Mouse (Mus musculus) midbrain, embryonic 15.5 days (tissue): Measurements from ENCODE around the gene Actb. TPM values are rescaled to one million over a fixed set of nuclear protein-coding genes. Genes with fewer than 3 reads are reported as not detected.
A peak's percentile ranks its signal among the peaks of the same experiment; 100 is the strongest.

ENCODE experiments used
- ATAC-seq: fragments of 200-750 bp; cut with Nextera tagmentation; replicated peaks from 2 replicates; pipeline ENCODE4 v1.8.0; 2017; ENCODE audit warnings: moderate TSS enrichment
- H3K27ac ChIP-seq: fragments of 300-500 bp; sonication (generic); 2 replicates; pipeline ENCODE4 v1.5.1; 2015; ENCODE audit warnings: mild to moderate bottlenecking, inconsistent platforms
- H3K27me3 ChIP-seq: fragments of 300-500 bp; sonication (generic); replicated peaks from 2 replicates; pipeline ENCODE4 v1.6.1; 2015; ENCODE audit warnings: inconsistent platforms
- H3K36me3 ChIP-seq: fragments of 300-500 bp; sonication (generic); replicated peaks from 2 replicates; pipeline ENCODE4 v1.6.1; 2015; ENCODE audit warnings: inconsistent platforms
- H3K4me1 ChIP-seq: fragments of 300-500 bp; sonication (generic); 2 replicates; pipeline ENCODE4 v1.6.1; 2015; ENCODE audit warnings: inconsistent platforms
- H3K4me2 ChIP-seq: fragments of 300-500 bp; sonication (generic); 2 replicates; pipeline ENCODE4 v1.6.1; 2015; ENCODE audit warnings: inconsistent platforms, mild to moderate bottlenecking, moderate library complexity
- H3K4me3 ChIP-seq: fragments of 300-500 bp; sonication (generic); 2 replicates; pipeline ENCODE4 v1.5.1; 2015; ENCODE audit warnings: mild to moderate bottlenecking, inconsistent platforms
- H3K9ac ChIP-seq: fragments of 300-500 bp; sonication (generic); 2 replicates; pipeline ENCODE4 v1.6.1; 2015; ENCODE audit warnings: mild to moderate bottlenecking, inconsistent platforms
- H3K9me3 ChIP-seq: fragments of 300-500 bp; sonication (generic); 2 replicates; pipeline ENCODE4 v1.6.1; 2016; ENCODE audit warnings: inconsistent platforms
- WGBS: fragments of 180-500 bp; shearing (Covaris S2); methylation state at CpG from one replicate; pipeline ENCODE4 v1.1.7; 2015; ENCODE audit warnings: mixed read lengths; 5-methylcytosine and 5-hydroxymethylcytosine counted together
- polyA plus RNA-seq: library from polyadenylated mRNA; unstranded; fragments of >200 nt; fragmentation: Nextera tagmentation; extraction: Ambion mirVana; gene quantifications from 2 replicates; pipeline ENCODE4 v1.2.1, GENCODE M21; 2015

Gene Actb
- polyA plus RNA-seq, 1 experiment from 2014 or later = 14,272 TPM

- H3K4me3 ChIP-seq = no peak overlapping the region
- 90% methylated on average over 15 of the region's 15 CpGs for WGBS
- ATAC-seq = no peak
- peaks cover 28% of the 10 kb centered on the region for H3K4me1 ChIP-seq
- H3K36me3 ChIP-seq = 0 out of 2 replicates have a peak, but pooled peaks cover 4% of the 10 kb centered on the region
- no peak overlapping the region for H3K27ac ChIP-seq
- H3K27me3 ChIP-seq = no peaks in the 10 kb centered on the region
- no peak overlapping the region for H3K9ac ChIP-seq
- H3K4me2 ChIP-seq = no peak overlapping the region
- no peaks in the 10 kb centered on the region for H3K9me3 ChIP-seq
These were observed 28.0 kb downstream of the Actb start for GRCm38 (mm10) chr5:142878570-142878969.

DNA sequence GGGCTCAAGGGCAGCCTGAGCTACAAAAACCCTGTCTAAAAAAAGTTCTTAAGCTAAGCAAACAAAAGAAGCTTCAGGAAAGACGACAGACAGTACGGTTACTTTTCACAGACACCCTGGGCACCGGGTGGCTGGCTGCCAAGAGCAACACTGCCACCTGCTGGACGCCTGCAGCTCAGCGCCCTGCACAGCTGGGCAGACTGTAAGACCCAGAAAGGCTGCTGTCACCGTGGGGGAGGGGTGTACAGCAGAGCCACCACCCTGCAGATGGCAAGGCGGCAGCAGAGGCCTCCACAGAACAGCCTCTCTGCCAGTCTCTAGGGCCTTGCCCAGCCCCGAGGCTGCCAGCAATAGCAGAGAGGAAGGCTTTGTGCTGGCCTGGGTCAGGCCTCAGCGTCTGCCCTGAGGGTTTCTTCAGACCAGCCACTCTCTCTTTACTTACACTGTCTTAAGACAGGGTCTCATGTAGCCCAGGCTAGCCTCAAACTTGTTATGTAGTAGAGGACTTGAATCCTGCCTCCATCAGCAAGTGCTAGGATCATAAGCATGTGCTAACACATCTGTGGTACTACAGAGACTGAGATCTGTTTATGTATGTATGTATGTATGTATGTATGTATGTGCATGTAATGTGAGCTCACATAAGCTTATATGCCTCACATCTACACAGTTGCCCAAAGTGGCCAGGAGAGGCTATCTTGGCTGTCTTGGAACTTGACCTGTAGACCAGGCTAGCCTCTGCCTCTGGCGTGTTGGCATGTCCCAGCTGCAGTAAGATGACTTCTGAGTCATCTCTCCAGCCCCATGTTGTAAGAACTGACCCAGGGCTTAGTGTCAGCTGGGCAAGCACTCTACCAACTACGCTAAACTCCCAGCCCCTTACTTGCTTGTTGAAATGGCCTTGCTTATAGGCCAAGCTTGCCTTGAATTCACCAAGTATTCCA lies 28.9 kb downstream of the Actb start:
- no peak overlapping the region for H3K9ac ChIP-seq
- peaks cover 28% of the 10 kb centered on the region for H3K4me1 ChIP-seq
- ATAC-seq = peak; percentile 65
- H3K9me3 ChIP-seq = no peaks in the 10 kb centered on the region
- no peak overlapping the region for H3K4me2 ChIP-seq
- 0 out of 2 replicates have a peak, but pooled peaks cover 4% of the 10 kb centered on the region for H3K36me3 ChIP-seq
- 27% methylated on average over 11 of the region's 11 CpGs for WGBS
- no peaks in the 10 kb centered on the region for H3K27me3 ChIP-seq
- H3K27ac ChIP-seq = no peak overlapping the region
- no peak overlapping the region for H3K4me3 ChIP-seq

DNA sequence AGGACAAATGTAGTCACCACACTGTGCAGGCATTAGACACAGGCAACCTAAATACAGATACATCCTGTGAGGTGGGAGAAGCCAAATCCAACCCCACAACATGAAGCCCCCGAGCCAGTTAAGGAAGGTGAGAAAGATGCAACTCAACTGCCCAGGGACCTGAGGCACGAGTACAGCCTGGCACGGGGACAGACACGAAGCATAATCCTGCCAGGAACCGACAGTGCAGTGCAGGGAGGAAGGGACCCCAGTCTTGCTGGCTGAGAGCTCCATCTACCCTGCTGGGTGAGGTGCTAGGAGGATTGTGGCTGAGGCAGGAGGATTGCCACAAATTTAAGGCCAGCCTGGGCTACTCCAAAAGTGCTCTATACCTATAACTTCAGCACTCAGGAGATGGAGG lies 29.7 kb downstream of the Actb start:
- no peak overlapping the region for H3K9ac ChIP-seq
- H3K4me1 ChIP-seq = peaks cover 26% of the 10 kb centered on the region
- peak; percentile 8; the same call in 1 of the 2 replicates for ATAC-seq
- 0 out of 2 replicates have a peak, but pooled peaks cover 4% of the 10 kb centered on the region for H3K36me3 ChIP-seq
- no peak overlapping the region for H3K27ac ChIP-seq
- no peak overlapping the region for H3K4me2 ChIP-seq
- WGBS = 86% methylated on average over 5 of the region's 5 CpGs
- no peak overlapping the region for H3K4me3 ChIP-seq
- H3K27me3 ChIP-seq = no peaks in the 10 kb centered on the region
- no peaks in the 10 kb centered on the region for H3K9me3 ChIP-seq

DNA sequence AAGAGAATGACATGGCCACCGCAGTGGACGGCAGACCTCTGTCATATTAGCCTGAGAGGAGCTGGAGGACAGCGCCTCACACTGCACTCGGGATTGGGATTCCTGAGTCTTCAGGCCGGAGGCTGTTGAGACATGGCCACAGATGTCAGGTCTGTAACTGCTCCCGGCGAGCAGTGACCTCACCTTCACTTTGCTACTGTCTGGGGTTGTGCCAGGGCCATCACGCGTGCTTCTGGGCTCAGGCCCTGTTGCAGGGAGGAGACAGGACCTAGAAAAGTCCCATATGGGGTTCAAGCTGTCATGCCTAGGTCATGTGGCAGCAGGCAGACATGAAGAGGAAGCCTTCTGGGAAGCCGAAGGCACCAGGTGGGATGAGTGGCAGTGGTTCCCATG lies 31.0 kb downstream of the Actb start:
- Histone ChIP-seq H3K27ac (no peak overlapping the region), H3K9me3 (no peaks in the 10 kb centered on the region), H3K4me3 (no peak overlapping the region), H3K27me3 (no peaks in the 10 kb centered on the region), H3K4me1 (peaks cover 12% of the 10 kb centered on the region), H3K4me2 (no peak overlapping the region), H3K9ac (no peak overlapping the region), H3K36me3 (0 out of 2 replicates have a peak, but pooled peaks cover 4% of the 10 kb centered on the region)
- WGBS = 95% methylated on average over 10 of the region's 10 CpGs
- no peak for ATAC-seq

DNA sequence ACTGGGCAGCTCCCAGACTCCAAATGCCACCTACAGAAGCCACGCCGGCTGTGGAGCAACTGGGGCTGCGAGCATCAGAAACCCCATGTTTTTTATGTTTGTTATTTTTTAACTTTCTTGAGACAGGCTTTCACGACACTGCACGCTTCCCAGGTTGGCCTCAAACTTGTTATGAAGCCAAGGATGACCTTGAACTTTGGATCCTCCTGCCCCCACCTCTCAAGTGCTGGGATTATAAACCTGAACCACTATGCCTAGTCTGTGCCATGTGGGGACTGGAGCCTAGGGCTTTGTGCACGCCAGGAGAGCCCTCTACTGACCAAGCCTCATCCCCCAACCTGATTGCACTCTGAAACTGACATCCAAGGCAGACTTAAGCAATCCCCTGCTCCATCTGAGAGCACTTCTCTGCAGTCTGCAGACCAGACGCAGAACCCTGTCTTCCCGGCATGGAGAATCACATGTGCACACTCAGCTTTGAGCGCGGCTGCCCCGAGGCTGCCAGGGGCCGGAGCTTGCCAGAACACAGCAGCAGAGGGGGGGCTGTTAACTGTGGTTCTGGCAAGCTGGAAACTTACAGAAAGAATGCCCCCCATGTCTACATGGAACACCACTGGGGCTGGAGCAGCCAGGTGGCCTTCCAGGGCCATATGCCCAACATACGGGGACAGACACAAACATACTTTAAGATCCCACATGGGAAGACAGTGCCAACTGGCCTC lies 31.6 kb downstream of the Actb start:
- Histone ChIP-seq H3K27ac (no peak overlapping the region), H3K36me3 (0 out of 2 replicates have a peak, but pooled peaks cover 4% of the 10 kb centered on the region), H3K9ac (no peak overlapping the region)

GRCm38 (mm10) chr5:142873718-142874117 lies 32.8 kb downstream of the Actb start:
- Histone ChIP-seq H3K36me3 (0 out of 2 replicates have a peak, but pooled peaks cover 4% of the 10 kb centered on the region), H3K4me2 (no peak overlapping the region), H3K4me3 (no peak overlapping the region), H3K27me3 (no peaks in the 10 kb centered on the region), H3K9me3 (no peaks in the 10 kb centered on the region), H3K9ac (no peak overlapping the region), H3K27ac (no peak overlapping the region), H3K4me1 (peaks cover 4% of the 10 kb centered on the region; the same call in 1 of the 2 replicates)
- no peak for ATAC-seq
- 97% methylated on average over 7 of the region's 7 CpGs for WGBS

More for the DNA sequence above, 31.6 kb downstream of the Actb start:
- Histone ChIP-seq H3K4me2 (no peak overlapping the region), H3K4me1 (peaks cover 7% of the 10 kb centered on the region; the same call in 1 of the 2 replicates), H3K4me3 (no peak overlapping the region), H3K9me3 (no peaks in the 10 kb centered on the region), H3K27me3 (no peaks in the 10 kb centered on the region)
- 85% methylated on average over 13 of the region's 13 CpGs for WGBS
- ATAC-seq = no peak

DNA sequence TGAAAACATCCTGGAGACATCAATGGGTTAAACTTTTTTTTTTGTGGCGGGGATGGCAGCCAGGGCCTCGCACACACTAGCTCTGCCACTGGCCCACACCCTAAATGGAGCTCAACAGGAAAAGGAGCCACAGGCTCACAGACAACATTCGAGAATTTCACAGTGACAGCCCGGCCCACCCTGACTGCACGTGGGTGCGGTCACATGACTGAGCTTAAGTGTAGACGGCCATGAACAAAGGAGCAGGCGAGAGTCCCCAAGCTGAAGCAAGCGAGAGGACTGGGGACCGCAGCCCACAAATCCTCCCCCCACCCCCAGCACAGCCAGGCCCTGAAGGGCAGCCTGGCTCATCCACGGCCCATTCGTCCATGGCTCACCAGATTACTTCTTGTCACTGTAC lies 34.8 kb downstream of the Actb start:
- Histone ChIP-seq H3K9me3 (no peaks in the 10 kb centered on the region), H3K4me1 (no peaks in the 10 kb centered on the region; the same call in 1 of the 2 replicates), H3K27ac (no peak overlapping the region), H3K9ac (no peak overlapping the region), H3K4me3 (no peak overlapping the region), H3K27me3 (no peaks in the 10 kb centered on the region), H3K4me2 (no peak overlapping the region), H3K36me3 (no peaks in the 10 kb centered on the region)
- WGBS = 52% methylated on average over 12 of the region's 12 CpGs
- ATAC-seq = no peak

- Histone ChIP-seq H3K36me3 (no peaks in the 10 kb centered on the region), H3K27me3 (no peaks in the 10 kb centered on the region), H3K9ac (no peak overlapping the region), H3K4me1 (no peaks in the 10 kb centered on the region; the same call in 1 of the 2 replicates), H3K4me2 (no peak overlapping the region), H3K4me3 (no peak overlapping the region), H3K9me3 (no peaks in the 10 kb centered on the region), H3K27ac (peak overlapping the region; percentile 31)
- WGBS = 53% methylated on average over 13 of the region's 13 CpGs
- peak; percentile 57; the same call in 1 of the 2 replicates for ATAC-seq
These were observed 37.1 kb downstream of the Actb start for GRCm38 (mm10) chr5:142869463-142869862.

GRCm38 (mm10) chr5:142857763-142858229 lies 48.8 kb downstream of the Actb start:
- no peak overlapping the region for H3K4me3 ChIP-seq
- WGBS = 29% methylated on average over 16 of the region's 16 CpGs
- H3K9me3 ChIP-seq = no peaks in the 10 kb centered on the region
- peaks cover 11% of the 10 kb centered on the region for H3K4me1 ChIP-seq
- peak overlapping the region; percentile 9 for H3K4me2 ChIP-seq
- H3K9ac ChIP-seq = no peak overlapping the region
- peak; percentile 71 for ATAC-seq
- H3K36me3 ChIP-seq = no peaks in the 10 kb centered on the region
- H3K27ac ChIP-seq = peak overlapping the region; percentile 76
- no peaks in the 10 kb centered on the region for H3K27me3 ChIP-seq

DNA sequence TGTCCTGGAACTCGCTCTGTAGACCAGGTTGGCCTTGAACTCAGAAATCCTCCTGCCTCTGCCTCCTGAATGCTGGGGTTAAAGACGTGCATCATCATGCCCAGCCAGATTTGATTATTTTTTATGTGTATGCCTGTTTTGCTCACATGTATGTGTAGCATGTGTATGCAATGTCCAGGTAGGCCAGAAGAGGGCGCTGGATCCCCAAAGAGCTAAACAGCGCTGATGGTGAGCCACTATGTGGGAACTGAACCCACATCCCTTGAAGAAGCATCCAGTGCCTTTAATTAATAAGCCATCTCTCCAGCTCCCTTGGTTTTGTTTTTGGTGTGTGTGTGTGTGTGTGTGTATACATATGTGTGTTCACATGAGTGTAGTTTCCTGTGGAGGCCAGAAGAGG lies 50.1 kb downstream of the Actb start:
- Histone ChIP-seq H3K9ac (no peak overlapping the region), H3K27ac (no peak overlapping the region), H3K27me3 (no peaks in the 10 kb centered on the region), H3K4me2 (no peak overlapping the region), H3K4me1 (peaks cover 11% of the 10 kb centered on the region), H3K36me3 (no peaks in the 10 kb centered on the region), H3K4me3 (no peak overlapping the region), H3K9me3 (no peaks in the 10 kb centered on the region)
- ATAC-seq = no peak
- 80% methylated on average over 4 of the region's 4 CpGs for WGBS

DNA sequence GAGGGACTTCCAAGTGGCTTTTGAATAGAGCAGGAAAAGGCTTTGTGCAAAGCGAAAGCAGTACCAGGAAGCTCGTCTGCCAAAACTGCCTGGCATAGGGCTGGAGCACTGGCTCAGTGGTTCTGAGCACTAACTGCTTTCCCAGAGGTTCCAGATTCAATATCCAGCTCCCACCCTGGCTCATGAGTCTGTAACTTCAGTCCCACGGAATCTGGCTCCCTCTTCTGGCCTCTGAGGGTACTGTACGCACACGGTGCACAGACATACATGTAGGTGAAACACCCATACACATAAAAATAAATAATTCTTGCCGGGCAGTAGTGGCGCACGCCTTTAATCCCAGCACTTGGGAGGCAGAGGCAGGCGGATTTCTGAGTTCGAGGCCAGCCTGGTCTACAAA lies 51.7 kb downstream of the Actb start:
- no peaks in the 10 kb centered on the region for H3K36me3 ChIP-seq
- WGBS = 82% methylated on average over 10 of the region's 10 CpGs
- no peak overlapping the region for H3K9ac ChIP-seq
- H3K9me3 ChIP-seq = no peaks in the 10 kb centered on the region
- H3K4me2 ChIP-seq = no peak overlapping the region
- H3K4me3 ChIP-seq = no peak overlapping the region
- no peak overlapping the region for H3K27ac ChIP-seq
- no peaks in the 10 kb centered on the region for H3K27me3 ChIP-seq
- peaks cover 11% of the 10 kb centered on the region for H3K4me1 ChIP-seq
- ATAC-seq = no peak

- H3K4me3 ChIP-seq = no peak overlapping the region
These were observed 53.0 kb downstream of the Actb start for GRCm38 (mm10) chr5:142853585-142853984.

More at GRCm38 (mm10) chr5:142853585-142853984, 53.0 kb downstream of the Actb start:
- WGBS = 72% methylated on average over 6 of the region's 6 CpGs
- Histone ChIP-seq H3K4me2 (no peak overlapping the region), H3K4me1 (peaks cover 11% of the 10 kb centered on the region), H3K9ac (no peak overlapping the region), H3K27me3 (no peaks in the 10 kb centered on the region), H3K9me3 (no peaks in the 10 kb centered on the region), H3K36me3 (no peaks in the 10 kb centered on the region), H3K27ac (no peak overlapping the region)
- no peak for ATAC-seq
